Mouse (Mus musculus) WW6 (cell line): ENCODE results near the gene Gm26602.
"Not testable (repeated sequence)": the region's sequence is repeated elsewhere in the genome, so short reads cannot be mapped to it uniquely, and the experiment has no call there.

Experiments used
- DNase-seq: peaks from one replicate; pipeline ENCODE4 v3.0.0-alpha.2; 2013; ENCODE audit warnings: low read depth, low spot score

The Gm26602 gene

DNA sequence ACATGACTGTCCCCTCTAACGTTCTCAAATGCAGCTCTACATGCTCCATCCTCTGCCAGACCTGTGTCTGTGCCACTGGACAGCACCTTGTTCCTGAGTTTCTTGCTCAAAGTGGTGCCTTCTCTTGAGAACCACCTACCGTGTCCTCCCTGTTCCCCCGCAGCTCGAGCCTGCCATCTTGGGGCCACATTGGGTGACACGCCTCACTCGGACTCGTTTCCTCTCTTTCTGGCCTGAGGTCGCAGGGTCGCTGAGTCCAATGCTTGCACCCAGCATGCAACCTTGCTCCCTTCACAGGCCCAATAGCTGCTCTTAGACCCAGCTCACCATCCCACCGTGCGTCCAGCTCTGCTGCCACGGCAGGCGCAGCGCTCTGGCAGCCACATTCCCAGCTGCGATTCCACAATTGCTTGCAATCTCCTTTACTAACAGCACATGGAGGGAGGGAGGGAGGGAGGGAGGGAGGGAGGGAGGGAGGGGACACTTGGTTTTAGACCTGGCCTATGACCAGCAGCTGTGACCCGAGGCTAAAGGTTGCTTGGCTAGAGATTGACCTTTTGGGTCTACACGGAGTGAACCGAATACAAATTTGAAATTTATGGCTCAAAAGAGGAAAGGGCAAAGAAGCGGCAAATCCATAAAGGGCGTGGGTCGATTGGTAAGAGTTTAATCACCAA lies 47.6 kb downstream of the Gm26602 start:
- peak; percentile 65 for DNase-seq

DNA sequence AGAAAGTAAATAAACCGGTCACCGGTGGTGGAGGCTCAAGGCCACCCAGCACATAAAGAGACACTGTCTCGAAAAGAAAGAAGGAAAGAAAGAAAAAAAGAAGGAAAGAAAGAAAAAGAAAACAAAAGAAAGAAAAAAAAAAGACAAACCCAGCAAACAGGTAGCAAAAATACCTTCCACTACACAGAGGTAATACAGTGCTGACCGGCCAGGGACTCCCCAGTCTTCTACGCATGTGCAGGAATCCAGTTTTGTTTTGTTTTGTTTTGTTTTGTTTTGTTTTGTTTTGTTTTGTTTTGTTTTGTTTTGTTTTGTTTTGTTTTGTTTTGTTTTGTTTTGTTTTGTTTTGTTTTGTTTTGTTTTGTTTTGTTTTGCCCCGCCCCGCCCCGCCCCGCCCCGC lies 48.8 kb downstream of the Gm26602 start:
- DNase-seq: not testable (repeated sequence)

DNA sequence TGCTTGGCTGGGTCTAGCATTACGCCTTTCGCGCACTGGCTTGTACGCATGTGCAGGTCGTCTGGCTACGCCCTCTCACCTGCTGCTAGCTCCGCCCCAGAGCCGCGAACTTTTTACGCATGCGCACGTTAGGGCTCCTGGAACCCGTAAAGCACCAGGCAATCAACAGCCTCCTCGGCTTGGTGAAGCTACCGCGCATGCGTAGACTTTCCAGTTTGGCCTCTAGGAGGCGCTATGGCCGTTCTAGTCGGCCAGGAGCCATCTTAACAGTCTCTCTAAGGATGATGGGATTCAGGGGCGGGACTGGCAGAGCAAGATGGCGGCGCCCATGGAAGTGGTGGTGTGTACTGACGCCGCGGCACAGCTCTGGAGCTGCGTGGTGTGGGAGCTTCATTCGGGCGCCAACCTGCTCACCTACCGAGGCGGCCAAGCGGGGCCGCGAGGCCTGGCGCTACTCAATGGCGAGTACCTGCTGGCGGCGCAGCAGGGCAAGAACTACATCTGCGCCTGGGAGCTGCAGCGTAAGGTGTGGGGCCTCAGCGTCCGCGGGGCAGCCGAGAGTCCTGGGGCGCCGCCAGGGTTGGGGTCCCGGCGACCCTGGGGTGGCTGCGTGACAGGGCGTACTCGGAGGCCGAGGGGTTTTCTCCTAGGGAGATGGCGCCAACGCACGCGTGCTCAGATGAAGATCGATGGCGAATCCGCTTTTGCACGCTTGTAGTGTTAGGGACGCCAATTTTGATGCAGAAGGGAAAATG lies 49.4 kb downstream of the Gm26602 start, which contains the start of gene Wdr18:
TSS of gene Wdr18 (plus strand) at position 306 of the 755 bp plus-strand sequence.
- DNase-seq: peak; percentile 99
